Mouse (Mus musculus) adrenal gland, postnatal 25 days (tissue): Measurements from ENCODE around the gene Acadm. TPM values are rescaled to one million over a fixed set of nuclear protein-coding genes. Genes with fewer than 3 reads are reported as not detected.

ENCODE experiments used
- DNase-seq: peaks from one replicate; pipeline ENCODE4 v3.0.0; 2021; ENCODE audit warnings: mixed read lengths
- long read RNA-seq: library from polyadenylated mRNA; stranded (forward); transcript quantifications from one replicate; pipeline ENCODE4 v2.0.0, GENCODE M21; 2021
- total RNA-seq: library from RNA; stranded (reverse); gene quantifications from 2 replicates; pipeline ENCODE4 v1.2.3, GENCODE M21; 2021

The Acadm gene
- 686 and 739 TPM in 2 replicates for total RNA-seq
- long read RNA-seq, transcript Acadm-201 (12 exons, 2,047 nt) = major isoform, 1,032 of 1,104 reads
- long read RNA-seq, partial matches to known transcripts = 32 of 1,104 reads
- long read RNA-seq, other reads (novel, unspliced or antisense) = 40 of 1,104 reads

DNA sequence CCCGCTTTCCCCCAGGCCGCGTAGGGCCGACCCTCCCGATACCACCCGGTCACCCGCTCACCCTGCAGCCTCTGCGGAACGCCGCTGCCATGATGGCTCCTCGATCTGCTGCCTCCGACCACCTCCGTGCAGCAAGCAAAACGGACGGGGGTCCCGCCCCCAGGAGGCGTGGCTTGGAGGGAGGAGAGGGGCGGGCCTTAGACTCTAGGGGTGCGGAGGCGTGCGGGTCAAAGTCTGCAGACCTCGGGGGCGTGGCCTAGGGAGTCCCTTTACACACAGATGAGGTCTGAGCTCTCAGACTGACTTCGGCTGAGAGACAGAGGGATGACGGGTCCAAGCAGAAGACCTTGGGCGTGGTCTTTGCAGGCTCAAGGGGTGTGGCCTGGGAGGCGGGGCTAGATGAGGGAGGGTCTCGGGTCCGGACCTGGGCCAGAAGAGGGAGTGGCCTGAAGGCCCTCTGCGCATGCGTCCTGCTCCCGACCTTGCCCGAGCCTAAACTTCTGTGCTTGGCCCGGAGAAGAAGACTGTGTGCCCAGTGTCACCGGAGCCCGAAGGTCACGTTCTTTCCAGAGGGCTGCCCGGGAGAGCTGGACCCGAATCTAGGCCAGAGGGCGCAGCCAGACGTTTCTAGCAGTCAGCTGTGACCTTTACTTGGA is at the start of gene Acadm:
Gene Acadm, minus strand, starts transcription at position 298 of the 656 bp plus-strand sequence.
- peak; percentile 99 for DNase-seq

- no peak for DNase-seq
Measured at GRCm38 (mm10) chr3:153984428-153985340, 40.3 kb upstream of the Acadm start.

GRCm38 (mm10) chr3:153980611-153981010 is 36.2 kb upstream of the Acadm start:
- DNase-seq = no peak

- no peak for DNase-seq
Measured at GRCm38 (mm10) chr3:153975791-153976190, 31.4 kb upstream of the Acadm start.

GRCm38 (mm10) chr3:153975060-153975459 is 30.6 kb upstream of the Acadm start:
- peak; percentile 15 for DNase-seq

- DNase-seq = no peak
Measured at GRCm38 (mm10) chr3:153973949-153974760, 29.7 kb upstream of the Acadm start.

DNA sequence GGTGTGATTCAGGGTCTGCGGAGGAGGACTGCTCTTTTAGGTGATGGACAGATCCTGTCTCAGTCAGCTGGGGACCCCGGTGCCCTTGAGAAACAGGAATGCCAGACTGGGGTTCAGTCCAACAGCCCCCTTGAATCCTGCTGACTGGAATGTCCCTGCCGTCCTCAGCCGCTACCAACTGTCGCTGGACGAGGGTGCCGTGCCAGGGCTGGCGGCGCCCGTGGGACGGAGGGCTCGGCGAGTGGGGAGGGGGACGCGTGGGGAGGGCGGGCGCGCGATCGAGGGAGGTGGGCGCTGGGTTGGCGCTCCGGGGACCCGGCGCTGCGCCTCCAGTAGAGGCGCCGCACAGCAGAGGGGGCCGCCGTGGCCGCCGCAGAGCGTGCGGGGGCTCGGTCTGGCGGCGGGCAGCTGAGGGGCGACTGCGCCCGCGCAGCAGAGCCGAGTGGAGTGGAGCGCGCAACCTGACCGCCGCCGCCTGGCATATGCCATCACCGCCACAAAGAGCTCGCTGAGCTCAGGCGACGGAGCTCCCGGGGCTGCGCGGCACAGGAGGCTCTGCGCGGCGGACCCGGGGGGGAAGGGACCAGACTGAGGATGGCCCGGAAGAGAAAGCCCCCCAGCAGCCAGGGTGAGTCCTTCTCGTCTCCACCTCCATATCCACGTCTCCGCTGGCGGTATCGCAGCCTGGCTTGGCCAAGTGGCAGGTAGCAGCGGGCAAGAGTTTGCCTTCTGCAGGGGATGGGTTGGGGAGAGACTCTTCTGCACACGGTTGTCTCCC is 28.9 kb upstream of the Acadm start, which contains the start of gene Slc44a5:
Gene Slc44a5, plus strand, starts transcription at position 266 of the 778 bp plus-strand sequence.
- DNase-seq = peak; percentile 47

DNA sequence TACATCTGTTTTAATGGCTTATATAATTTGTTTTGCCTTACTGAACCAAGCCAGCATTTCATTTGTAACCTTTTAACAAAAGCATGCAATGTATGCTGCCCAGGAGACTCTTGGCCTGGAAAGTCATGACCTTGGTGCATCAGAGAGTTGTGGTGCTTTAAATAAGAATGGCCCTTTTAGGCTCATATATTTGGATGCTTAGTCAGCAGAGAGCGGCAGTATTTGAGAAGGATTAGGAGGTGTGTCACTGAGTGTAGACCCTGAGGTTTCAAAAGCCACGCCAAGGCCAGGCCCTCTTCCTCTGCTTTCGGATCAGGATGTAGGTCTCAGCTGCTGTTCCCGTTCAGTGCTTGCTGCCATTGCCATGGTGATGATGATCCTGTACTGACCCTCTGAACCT is 25.0 kb upstream of the Acadm start:
- DNase-seq = no peak

- DNase-seq = no peak
Measured at GRCm38 (mm10) chr3:153968549-153968948, 24.1 kb upstream of the Acadm start.

- DNase-seq = no peak
Measured at GRCm38 (mm10) chr3:153967447-153967846, 23.0 kb upstream of the Acadm start.

DNA sequence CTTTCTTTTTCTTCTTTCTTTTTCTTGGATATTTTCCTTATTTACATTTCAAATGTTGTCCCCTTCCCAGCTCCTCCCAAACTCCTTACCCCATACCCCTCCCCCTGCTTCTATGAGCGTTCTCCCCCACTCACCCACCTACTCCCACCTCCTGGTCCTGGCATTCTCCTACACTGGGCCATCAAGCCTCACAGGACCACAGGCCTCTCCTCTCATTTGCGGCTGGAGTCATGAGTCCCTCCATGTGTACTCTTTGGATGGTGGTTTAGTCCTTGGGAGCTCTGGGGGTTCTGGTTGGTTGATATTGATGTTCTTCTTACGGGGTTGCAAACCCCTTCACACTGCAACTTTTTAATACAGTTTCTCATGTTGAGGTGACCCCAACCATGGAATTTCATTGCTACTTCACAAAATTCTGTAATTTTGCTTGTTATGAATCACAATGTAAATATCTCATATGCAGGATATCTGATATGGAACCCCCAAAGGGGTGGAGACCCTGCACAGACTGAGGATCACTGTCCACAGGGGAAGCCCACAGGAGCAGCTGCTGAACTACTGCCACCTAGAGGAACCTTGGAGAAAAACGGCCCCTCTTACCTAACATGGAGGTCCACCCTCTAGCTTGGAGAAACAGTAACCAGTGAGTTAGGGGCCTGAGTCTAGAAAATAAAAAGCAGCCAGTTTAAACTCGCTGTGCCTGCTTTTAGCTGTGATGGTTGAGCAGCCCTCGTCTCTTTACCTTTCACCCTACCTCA is 17.4 kb upstream of the Acadm start:
- no peak for DNase-seq

GRCm38 (mm10) chr3:153960884-153961283 is 16.5 kb upstream of the Acadm start:
- no peak for DNase-seq

GRCm38 (mm10) chr3:153959731-153960207 is 15.3 kb upstream of the Acadm start:
- DNase-seq = no peak

DNA sequence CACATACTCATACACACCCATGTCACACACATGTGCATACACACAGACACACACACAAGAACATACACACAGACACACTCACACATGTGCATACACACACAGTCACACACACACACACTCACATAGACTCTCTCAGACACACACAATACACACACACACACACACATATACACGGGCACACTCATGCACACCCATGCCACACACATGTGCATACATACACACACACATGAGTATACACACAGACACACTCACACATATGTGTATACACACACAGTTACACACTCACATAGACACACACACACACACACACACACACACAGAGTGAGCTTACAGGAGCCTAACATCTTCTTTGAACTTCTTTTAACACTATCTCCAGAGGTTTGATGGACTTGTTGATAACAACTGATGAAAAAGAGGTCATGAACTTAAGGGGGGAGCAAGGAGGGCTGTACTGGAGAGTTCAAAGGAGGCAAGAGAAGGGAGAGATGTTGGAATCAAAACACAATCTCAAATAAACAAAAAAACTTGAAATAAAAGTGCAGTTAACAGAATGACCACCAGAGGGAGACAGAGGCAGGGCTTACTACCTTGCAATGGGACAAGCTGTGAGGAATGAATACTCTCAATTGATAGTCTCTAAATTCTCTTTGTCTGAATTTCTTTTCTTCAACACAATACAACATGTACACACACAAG is 14.8 kb upstream of the Acadm start:
- no peak for DNase-seq

DNA sequence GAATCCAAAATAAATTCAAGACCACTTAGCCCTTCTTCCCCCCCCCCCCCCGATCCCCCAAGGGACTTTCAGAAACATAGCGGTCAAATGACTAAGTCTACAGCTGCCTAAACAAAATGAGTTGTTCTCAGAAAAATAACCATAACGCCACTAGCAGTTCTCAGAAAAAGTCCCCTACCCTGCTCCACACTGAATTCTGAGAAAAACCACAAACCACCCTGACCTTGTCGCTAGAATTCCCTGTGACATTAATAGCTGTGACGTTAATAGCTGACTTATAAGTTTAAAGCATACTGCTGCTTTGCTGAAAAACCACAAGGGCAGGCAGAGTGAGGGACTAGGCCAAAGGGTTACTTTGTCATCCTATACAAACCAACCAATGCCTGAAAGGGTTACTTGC is 13.5 kb upstream of the Acadm start:
- no peak for DNase-seq

DNA sequence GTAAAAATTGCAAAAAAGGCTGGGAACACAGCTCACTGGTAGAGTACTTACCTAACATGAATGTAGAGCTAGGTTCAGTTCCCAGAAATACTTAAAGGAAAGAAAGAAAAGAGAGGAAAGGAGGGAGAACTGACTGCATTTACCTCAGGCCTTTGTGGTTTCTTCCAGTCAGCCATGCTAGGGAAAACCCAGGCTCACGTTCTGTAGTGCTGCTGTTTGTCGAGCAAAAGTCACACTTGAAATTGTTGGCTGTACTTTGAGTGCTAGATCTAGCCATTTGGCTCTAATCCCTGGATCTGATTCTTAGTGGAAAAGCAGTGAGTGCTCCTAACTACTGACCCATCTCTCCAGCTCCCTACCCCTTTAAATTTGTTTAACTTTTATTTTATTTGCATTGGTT is 3.7 kb upstream of the Acadm start:
- no peak for DNase-seq

DNA sequence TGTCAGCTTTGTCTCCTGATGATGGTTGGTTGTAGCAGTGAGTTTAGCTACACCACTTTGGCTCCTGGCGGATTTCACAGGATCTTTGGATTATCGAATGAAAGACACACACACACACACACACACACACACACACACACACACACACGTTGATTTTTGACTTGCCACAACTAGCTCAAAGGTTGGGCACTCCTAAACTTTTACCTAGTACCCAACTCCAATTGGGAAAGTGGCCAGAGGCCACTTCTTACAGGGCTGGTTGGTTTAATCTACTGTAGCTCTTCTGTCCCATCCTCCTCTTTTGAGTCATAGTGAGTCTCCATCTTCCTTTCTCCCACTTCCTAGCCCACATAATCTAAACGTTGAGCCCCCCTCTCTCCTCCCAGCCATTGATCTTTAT is 2.8 kb upstream of the Acadm start:
- DNase-seq = no peak

GRCm38 (mm10) chr3:153943901-153944334 is 514 bp downstream of the Acadm start:
- no peak for DNase-seq

GRCm38 (mm10) chr3:153943003-153943640 is 1.3 kb downstream of the Acadm start:
- DNase-seq = no peak
